Mouse (Mus musculus) 416B (cell line): ENCODE results near the gene Slc2a12.

Experiments
- DNase-seq: peaks from one replicate; pipeline ENCODE4 v3.0.0; 2011; ENCODE audit warnings: low read depth

Gene Slc2a12

GRCm38 (mm10) chr10:22644853-22645491, at the start of gene Slc2a12:
Gene Slc2a12 (plus strand): TSS chr10:22645011.
- no peak for DNase-seq

GRCm38 (mm10) chr10:22598908-22599480, 45.8 kb upstream of the Slc2a12 start:
- no peak for DNase-seq

GRCm38 (mm10) chr10:22601046-22601445, 43.8 kb upstream of the Slc2a12 start:
- DNase-seq: no peak

- no peak for DNase-seq
These were observed 40.0 kb upstream of the Slc2a12 start for GRCm38 (mm10) chr10:22604801-22605200.

- no peak for DNase-seq
These were observed 36.5 kb upstream of the Slc2a12 start for GRCm38 (mm10) chr10:22608273-22608672.

GRCm38 (mm10) chr10:22608799-22609357, 35.9 kb upstream of the Slc2a12 start:
- DNase-seq: no peak

- DNase-seq: peak; percentile 13
These were observed 31.5 kb upstream of the Slc2a12 start for GRCm38 (mm10) chr10:22613301-22613700.

GRCm38 (mm10) chr10:22614554-22614953, 30.3 kb upstream of the Slc2a12 start:
- no peak for DNase-seq

- DNase-seq: no peak
These were observed 29.5 kb upstream of the Slc2a12 start for GRCm38 (mm10) chr10:22615309-22615708.

- DNase-seq: peak; percentile 43
These were observed 26.0 kb upstream of the Slc2a12 start for GRCm38 (mm10) chr10:22618842-22619241.

GRCm38 (mm10) chr10:22628832-22629231, 16.0 kb upstream of the Slc2a12 start:
- DNase-seq: no peak

- peak; percentile 12 for DNase-seq
These were observed 13.7 kb upstream of the Slc2a12 start for GRCm38 (mm10) chr10:22631103-22631502.

GRCm38 (mm10) chr10:22631528-22631927, 13.3 kb upstream of the Slc2a12 start:
- DNase-seq: no peak

- no peak for DNase-seq
These were observed 12.9 kb upstream of the Slc2a12 start for GRCm38 (mm10) chr10:22631956-22632355.

- DNase-seq: no peak
These were observed 11.2 kb upstream of the Slc2a12 start for GRCm38 (mm10) chr10:22633406-22634306.

GRCm38 (mm10) chr10:22637241-22637640, 7.6 kb upstream of the Slc2a12 start:
- DNase-seq: peak; percentile 7

GRCm38 (mm10) chr10:22644171-22644570, 640 bp upstream of the Slc2a12 start:
- no peak for DNase-seq

- DNase-seq: no peak
These were observed 3.9 kb downstream of the Slc2a12 start for GRCm38 (mm10) chr10:22648702-22649101.

- no peak for DNase-seq
These were observed 9.0 kb downstream of the Slc2a12 start for GRCm38 (mm10) chr10:22653820-22654219.

GRCm38 (mm10) chr10:22658534-22659385, 13.9 kb downstream of the Slc2a12 start:
- DNase-seq: no peak

- DNase-seq: no peak
These were observed 14.5 kb downstream of the Slc2a12 start for GRCm38 (mm10) chr10:22659386-22659725.
